Mouse (Mus musculus) testis, adult 2 months (tissue): ENCODE data around the gene Gabpb2. TPM values are rescaled to one million over a fixed set of nuclear protein-coding genes. Genes with fewer than 3 reads are reported as not detected.

Experiments
- H3K27ac ChIP-seq: fragments of 200-500 bp; 2 replicates; pipeline ENCODE4 v1.5.1; 2012; ENCODE audit warnings: low read depth, low read length; ENCODE audit not compliant: control insufficient read depth, insufficient read depth
- H3K27me3 ChIP-seq: fragments of 200-500 bp; 2 replicates; pipeline ENCODE4 v1.6.1; 2012; ENCODE audit warnings: mild to moderate bottlenecking, low read length, moderate library complexity; ENCODE audit not compliant: control insufficient read depth, insufficient read depth
- H3K36me3 ChIP-seq: fragments of 200-500 bp; 2 replicates; pipeline ENCODE4 v1.6.1; 2012; ENCODE audit warnings: mild to moderate bottlenecking, low read length; ENCODE audit not compliant: control insufficient read depth, insufficient read depth
- H3K4me1 ChIP-seq: fragments of 200-500 bp; 2 replicates; pipeline ENCODE4 v1.6.1; 2012; ENCODE audit warnings: low read length; ENCODE audit not compliant: control insufficient read depth, insufficient read depth
- H3K4me3 ChIP-seq: fragments of 200-500 bp; 2 replicates; pipeline ENCODE4 v1.5.1; 2012; ENCODE audit warnings: low read depth, mild to moderate bottlenecking, low read length, moderate library complexity, mixed read lengths; ENCODE audit not compliant: control insufficient read depth
- CTCF ChIP-seq: fragments of 200-500 bp; IDR thresholded peaks from 2 replicates; pipeline ENCODE4 v1.5.1; 2012; ENCODE audit warnings: low read depth, mild to moderate bottlenecking, inconsistent platforms, low read length, moderate library complexity; ENCODE audit not compliant: control insufficient read depth, insufficient read depth, insufficient replicate concordance
- POLR2A ChIP-seq: fragments of 200-500 bp; IDR thresholded peaks from 2 replicates; pipeline ENCODE4 v1.6.1; 2012; ENCODE audit warnings: low read depth, mild to moderate bottlenecking, inconsistent platforms, low read length, moderate library complexity; ENCODE audit not compliant: control insufficient read depth
- polyA plus RNA-seq: library from polyadenylated mRNA; depleted of rRNA; stranded (reverse); fragments of >200 nt; gene quantifications from 2 replicates; pipeline ENCODE4 v1.2.3, GENCODE M21; 2012; rRNA removed

Gabpb2 gene
- 5.2 and 5.6 TPM in 2 replicates for polyA plus RNA-seq

GRCm38 (mm10) chr3:95217255-95218134, at the start of gene Gabpb2:
Gabpb2 (minus strand) TSS chr3:95217916.
- Histone ChIP-seq H3K4me1 (no peaks in the 10 kb centered on the region; the same call in 1 of the 2 replicates), H3K4me3 (peak within 1 kb of the TSS; percentile 95), H3K27me3 (no peaks in the 10 kb centered on the region), H3K36me3 (no peaks in the 10 kb centered on the region), H3K27ac (peak within 1 kb of the TSS; percentile 94)
- TF ChIP-seq CTCF (peak; percentile 81; the same call in 1 of the 2 replicates), POLR2A (peak; percentile 81; the same call in 1 of the 2 replicates)

- no peak overlapping the region for H3K4me3 ChIP-seq
- TF ChIP-seq POLR2A, result no peak
- TF ChIP-seq CTCF, result no peak
- H3K36me3 ChIP-seq, result no peaks in the 10 kb centered on the region
- H3K4me1 ChIP-seq, result no peaks in the 10 kb centered on the region; the same call in none of the 2 replicates
- H3K27me3 ChIP-seq, result no peaks in the 10 kb centered on the region
- no peak overlapping the region for H3K27ac ChIP-seq
Measured at GRCm38 (mm10) chr3:95266052-95266451, 48.3 kb upstream of the Gabpb2 start.

- H3K4me1 ChIP-seq, result no peaks in the 10 kb centered on the region; the same call in none of the 2 replicates
- H3K36me3 ChIP-seq, result no peaks in the 10 kb centered on the region
- H3K27me3 ChIP-seq, result no peaks in the 10 kb centered on the region
- no peak overlapping the region for H3K4me3 ChIP-seq
- no peak overlapping the region for H3K27ac ChIP-seq
- TF ChIP-seq POLR2A (no peak), CTCF (no peak)
Measured at GRCm38 (mm10) chr3:95264724-95265123, 47.0 kb upstream of the Gabpb2 start.

GRCm38 (mm10) chr3:95263089-95263739, 45.5 kb upstream of the Gabpb2 start:
- Histone ChIP-seq H3K27ac (no peak overlapping the region; the same call in 1 of the 2 replicates), H3K27me3 (no peaks in the 10 kb centered on the region), H3K4me1 (no peaks in the 10 kb centered on the region; the same call in none of the 2 replicates)

GRCm38 (mm10) chr3:95261975-95262374, 44.3 kb upstream of the Gabpb2 start:
- no peak for TF ChIP-seq POLR2A
- no peak overlapping the region for H3K27ac ChIP-seq

More at GRCm38 (mm10) chr3:95263089-95263739, 45.5 kb upstream of the Gabpb2 start:
- TF ChIP-seq POLR2A, result no peak
- peak; percentile 47; the same call in 1 of the 2 replicates for TF ChIP-seq CTCF
- H3K4me3 ChIP-seq, result no peak overlapping the region
- H3K36me3 ChIP-seq, result no peaks in the 10 kb centered on the region

GRCm38 (mm10) chr3:95256931-95257330, 39.2 kb upstream of the Gabpb2 start:
- Histone ChIP-seq H3K4me3 (no peak overlapping the region), H3K4me1 (no peaks in the 10 kb centered on the region), H3K27me3 (no peaks in the 10 kb centered on the region), H3K27ac (no peak overlapping the region), H3K36me3 (no peaks in the 10 kb centered on the region; the same call in 1 of the 2 replicates)
- TF ChIP-seq POLR2A, result no peak
- TF ChIP-seq CTCF, result no peak

More at GRCm38 (mm10) chr3:95261975-95262374, 44.3 kb upstream of the Gabpb2 start:
- Histone ChIP-seq H3K4me1 (no peaks in the 10 kb centered on the region; the same call in 1 of the 2 replicates), H3K4me3 (no peak overlapping the region), H3K36me3 (no peaks in the 10 kb centered on the region; the same call in 1 of the 2 replicates), H3K27me3 (no peaks in the 10 kb centered on the region)

GRCm38 (mm10) chr3:95250783-95251424, 33.2 kb upstream of the Gabpb2 start, which contains the start of gene Bnipl:
Bnipl (minus strand) TSS chr3:95251193.
- Histone ChIP-seq H3K4me3 (no peak within 1 kb of the TSS), H3K27ac (no peak within 1 kb of the TSS; the same call in 1 of the 2 replicates), H3K4me1 (peaks cover 6% of the 10 kb centered on the region), H3K27me3 (no peaks in the 10 kb centered on the region), H3K36me3 (no peaks in the 10 kb centered on the region)
- no peak for TF ChIP-seq CTCF
- TF ChIP-seq POLR2A, result no peak
